Mouse (Mus musculus) liver (tissue): Measurements from ENCODE around the gene Heatr6.
A peak's percentile ranks its signal among the peaks of the same experiment; 100 is the strongest.

Experiments used
- DNase-seq: peaks from one replicate; pipeline ENCODE4 v3.0.0-alpha.2; 2020; ENCODE audit warnings: mixed read lengths

Gene Heatr6

GRCm38 (mm10) chr11:83815191-83815590 is 61.7 kb downstream of the Heatr6 start:
- DNase-seq: no peak

GRCm38 (mm10) chr11:83815628-83816027 is 62.1 kb downstream of the Heatr6 start:
- peak; percentile 59 for DNase-seq

GRCm38 (mm10) chr11:83817048-83817447 is 63.6 kb downstream of the Heatr6 start:
- no peak for DNase-seq

GRCm38 (mm10) chr11:83817994-83818393 is 64.5 kb downstream of the Heatr6 start:
- DNase-seq: no peak

GRCm38 (mm10) chr11:83818591-83819127 is 65.2 kb downstream of the Heatr6 start:
- no peak for DNase-seq

- no peak for DNase-seq
These were observed 66.4 kb downstream of the Heatr6 start for GRCm38 (mm10) chr11:83819806-83820483.

GRCm38 (mm10) chr11:83826142-83826541 is 72.6 kb downstream of the Heatr6 start:
- DNase-seq: no peak

- no peak for DNase-seq
These were observed 75.2 kb downstream of the Heatr6 start for GRCm38 (mm10) chr11:83828553-83829142.

- peak; percentile 48 for DNase-seq
These were observed 78.9 kb downstream of the Heatr6 start for GRCm38 (mm10) chr11:83832389-83832788.
